Mouse (Mus musculus) spleen, postnatal 4 days (tissue): Measurements from ENCODE around the gene Hsd17b13.
"Not testable (repeated sequence)": the region's sequence is repeated elsewhere in the genome, so short reads cannot be mapped to it uniquely, and the experiment has no call there.

ENCODE experiments used
- DNase-seq, 2 experiments: peaks; one replicate each; pipeline ENCODE4 v3.0.0; 2022; ENCODE audit warnings: low spot score in 2 of 2

The Hsd17b13 gene

DNA sequence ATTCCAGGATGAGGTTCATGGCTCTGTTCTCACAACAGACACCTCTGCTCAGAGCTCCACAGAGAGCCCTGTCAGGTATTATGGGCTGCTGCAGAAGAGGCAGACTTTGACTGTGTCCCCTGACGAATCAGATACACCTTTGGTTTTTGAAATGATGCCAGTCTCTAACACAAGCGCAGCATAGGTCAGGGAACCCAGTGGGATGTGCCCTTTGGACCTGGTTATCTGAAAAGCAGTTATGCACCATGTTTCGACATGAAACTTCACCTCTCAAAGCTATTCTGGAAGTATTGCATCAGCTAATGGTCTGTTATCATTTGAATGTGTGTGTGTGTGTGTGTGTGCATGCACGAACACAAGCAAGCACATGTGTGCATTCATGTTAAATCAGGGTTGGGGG lies at the start of gene Hsd17b13:
Hsd17b13 (minus strand) TSS at position 114 of the 400 bp plus-strand sequence.
- DNase-seq = no peak

DNA sequence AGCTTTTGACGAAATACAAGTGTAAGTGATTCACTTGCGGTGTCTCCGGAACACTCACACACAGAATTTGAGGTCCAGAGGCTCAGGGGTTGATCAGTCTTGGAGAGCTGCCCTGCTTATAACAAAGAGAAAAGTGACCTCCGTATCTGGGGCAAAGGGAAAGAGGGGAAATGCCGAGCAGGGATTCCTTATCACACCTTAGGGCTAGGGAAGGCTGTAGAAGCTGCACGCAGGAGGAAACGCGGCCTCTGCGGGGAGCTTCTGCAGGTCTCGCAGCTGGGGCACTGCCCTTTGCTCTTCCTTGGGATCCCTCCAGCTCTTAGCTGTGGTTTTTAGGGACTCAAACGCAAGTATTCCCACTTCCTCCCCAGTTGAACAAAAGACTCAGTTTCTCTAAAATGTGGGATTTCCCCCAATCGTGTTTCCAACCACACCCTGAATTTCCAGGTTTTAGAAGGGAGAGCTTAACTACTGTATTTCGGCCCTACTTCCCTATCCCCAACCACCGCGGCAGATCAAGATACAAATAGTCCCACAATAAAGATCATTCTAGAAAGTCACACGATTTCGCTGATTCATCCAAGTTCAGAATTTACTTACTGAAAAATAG lies 48.1 kb upstream of the Hsd17b13 start:
- no peak for DNase-seq

DNA sequence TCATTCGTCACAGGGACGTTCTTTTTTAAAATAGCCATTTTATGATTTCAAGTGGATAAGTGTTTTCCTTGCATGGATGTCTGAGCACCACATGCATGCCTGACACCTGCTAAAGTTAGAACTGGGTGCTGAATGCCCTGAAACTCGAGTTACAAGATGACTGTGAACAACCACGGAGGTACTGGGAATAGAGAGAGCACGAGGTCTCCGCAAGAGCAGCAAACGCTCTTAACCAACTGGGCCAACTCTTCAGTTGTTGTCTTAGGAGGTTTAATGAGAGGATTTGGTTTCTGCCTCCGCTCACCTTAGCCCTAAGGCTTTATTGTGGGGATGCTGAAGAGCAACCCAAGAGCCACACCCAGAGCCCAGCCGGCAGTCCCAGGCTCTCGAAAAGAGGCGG lies 47.6 kb upstream of the Hsd17b13 start:
- DNase-seq = no peak

DNA sequence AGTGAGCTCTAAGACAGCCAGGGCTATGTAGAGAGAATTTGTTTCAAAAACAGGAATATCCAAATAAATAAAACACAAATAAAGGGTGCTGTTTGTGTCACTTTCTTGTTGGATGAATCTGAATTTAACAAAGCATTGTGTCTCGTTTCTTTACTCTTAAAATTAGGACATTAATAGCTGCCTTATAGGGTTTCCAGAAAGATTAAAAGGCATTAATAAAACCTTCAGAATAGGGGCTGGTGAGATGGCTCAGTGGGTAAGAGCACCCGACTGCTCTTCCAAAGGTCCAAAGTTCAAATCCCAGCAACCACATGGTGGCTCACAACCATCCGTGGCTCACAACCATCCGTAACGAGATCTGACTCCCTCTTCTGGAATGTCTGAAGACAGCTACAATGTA lies 47.0 kb upstream of the Hsd17b13 start:
- DNase-seq = not testable (repeated sequence)

DNA sequence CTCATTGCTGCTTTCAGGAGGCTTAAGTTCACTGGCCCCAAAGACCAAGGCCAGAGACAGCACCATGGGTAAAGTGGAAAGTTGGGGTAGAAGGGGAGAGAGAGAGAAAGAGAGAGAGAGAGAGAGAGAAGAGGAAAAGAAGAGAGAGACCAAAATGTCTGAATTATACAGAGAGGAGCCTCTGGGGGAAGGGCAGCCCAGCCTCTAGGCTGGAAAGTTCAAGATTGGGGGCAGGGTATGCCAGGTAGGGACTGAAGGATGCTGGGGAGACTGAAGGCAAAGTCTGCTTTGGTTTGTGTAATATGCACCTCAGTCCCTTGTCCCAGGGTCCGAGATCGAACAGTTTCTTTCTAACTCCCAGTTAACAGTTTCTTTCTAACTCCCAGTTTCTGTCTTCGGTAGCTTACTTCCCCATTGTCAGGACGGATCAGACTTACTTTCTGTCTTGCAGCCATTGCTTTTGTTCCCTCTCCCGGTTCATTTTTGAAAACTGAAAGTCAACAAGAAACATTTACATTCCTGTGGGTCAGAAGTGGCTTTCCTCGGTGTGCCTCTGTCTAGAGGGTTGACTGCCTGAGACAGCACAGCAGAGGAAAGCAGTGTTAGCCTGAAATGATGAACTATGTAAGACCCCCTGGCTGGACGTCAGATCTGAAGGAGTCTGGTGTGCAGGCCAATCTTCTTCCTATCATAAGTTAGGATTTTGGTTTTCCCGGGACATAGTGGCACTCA lies 46.2 kb upstream of the Hsd17b13 start:
- no peak for DNase-seq

DNA sequence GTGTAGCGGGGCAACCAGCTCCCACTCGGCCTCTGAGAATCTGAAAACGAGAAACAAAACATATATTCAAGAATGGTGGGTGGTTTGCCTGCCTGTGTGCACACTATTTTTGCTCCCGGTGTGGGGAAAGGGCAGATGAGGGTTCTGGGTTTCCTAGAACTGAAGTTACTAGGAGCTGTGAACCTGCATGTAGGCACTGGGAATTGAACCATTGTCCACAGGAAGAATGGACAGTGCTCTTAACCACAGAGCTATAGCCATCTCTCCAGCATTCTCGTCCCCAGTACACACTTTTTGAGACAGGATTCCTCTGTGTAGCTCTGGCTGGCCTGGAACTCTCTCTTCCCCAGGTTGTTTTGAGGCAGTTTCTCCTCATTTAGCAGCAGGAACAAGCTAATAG lies 45.3 kb upstream of the Hsd17b13 start:
- no peak for DNase-seq

DNA sequence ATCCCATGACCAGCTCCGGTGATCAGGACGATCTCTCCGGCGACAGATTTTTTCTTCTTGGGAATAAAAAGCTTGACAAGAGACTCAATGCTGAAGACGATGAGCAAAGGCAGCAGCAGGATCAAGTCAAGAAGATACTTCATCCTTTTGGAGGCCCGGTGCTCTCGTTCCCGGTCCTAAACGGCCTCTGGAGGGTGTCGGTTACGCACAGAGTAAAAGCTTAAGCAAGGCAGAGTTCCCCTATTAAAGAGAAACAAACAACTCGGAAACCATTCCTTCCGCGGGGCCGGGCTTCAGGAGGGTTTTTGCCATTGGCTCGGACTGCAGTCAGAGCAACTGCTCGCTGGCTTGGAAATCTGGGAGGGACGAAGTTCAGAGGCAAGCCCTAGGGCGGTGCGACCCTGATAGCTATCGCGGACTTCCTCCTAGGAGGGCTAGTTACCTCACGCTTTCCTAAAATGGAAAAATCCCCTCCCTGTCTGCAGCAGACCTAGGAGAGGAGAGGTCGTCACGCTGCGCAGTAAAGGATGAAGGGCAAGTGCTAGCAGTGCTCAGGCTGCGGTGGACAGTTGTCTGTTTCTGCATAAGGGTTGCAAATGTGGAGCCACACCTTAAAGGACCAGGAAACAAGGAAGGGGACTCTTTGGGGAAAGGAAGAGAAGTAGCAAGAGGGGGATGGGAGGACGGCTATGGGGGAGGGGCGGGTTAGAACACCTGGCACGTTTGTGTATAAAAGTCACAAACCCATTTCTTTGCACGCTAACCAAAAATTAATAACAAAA lies 44.6 kb upstream of the Hsd17b13 start, which contains the start of gene Hsd17b11:
Hsd17b11 (minus strand) TSS at position 323 of the 782 bp plus-strand sequence.
- peak; percentile 68 to 79 for DNase-seq

DNA sequence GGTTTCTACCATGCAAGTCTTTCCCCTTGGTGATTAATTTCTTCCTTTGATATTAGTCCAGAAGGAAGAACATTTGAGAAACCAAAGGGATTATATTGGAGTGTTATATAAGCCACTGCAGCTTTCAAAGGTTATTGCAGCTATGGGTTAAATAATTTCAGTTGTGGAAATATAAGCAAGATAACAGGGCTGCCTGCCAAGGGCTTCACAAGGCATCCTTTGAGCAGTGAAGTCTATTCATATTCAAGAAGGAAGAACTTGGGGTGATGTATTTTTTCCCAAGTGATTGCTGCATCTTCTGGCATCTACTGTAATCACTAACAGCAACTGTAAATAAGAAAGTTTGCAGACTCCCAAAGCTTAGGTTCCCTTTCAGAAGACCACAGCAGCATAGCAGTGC lies 34.2 kb upstream of the Hsd17b13 start:
- no peak for DNase-seq

DNA sequence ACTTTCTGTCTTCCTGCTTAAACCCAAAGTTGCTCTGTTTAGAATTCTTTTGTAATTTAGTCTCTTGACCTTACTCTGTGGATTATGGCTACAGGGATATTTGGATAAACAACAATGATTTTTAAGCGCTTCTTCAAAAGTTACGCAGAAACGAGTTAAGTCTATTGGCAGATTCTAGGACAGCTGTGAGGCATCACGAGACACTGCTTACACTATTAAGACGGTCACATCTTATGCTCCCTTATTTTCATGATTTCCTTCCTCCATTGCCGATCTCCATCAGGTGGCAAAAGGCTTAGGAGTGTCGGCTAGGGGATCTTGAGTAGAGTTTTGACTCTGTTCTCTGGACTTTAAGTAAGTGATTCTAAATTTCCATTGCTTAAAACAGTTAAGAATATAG lies 33.1 kb upstream of the Hsd17b13 start:
- no peak for DNase-seq

DNA sequence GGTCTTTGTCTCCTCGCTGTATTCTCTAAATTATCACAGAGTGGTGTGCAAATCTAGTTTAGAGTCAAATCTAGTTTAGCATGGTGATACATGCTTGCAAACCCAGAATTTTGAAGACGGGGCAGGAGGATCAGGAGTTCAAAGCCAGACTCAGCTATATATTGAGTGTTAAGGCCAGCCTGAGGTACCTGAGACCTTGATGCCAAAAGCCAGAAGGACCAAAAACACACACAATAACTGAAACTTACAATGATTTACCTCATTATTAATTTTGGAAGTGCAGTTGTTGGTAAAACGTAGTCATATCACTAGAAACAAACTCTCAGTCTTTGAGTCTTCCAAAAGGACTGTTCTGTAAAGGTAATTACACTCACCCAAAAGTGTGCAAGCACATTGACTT lies 32.2 kb upstream of the Hsd17b13 start:
- DNase-seq = no peak

DNA sequence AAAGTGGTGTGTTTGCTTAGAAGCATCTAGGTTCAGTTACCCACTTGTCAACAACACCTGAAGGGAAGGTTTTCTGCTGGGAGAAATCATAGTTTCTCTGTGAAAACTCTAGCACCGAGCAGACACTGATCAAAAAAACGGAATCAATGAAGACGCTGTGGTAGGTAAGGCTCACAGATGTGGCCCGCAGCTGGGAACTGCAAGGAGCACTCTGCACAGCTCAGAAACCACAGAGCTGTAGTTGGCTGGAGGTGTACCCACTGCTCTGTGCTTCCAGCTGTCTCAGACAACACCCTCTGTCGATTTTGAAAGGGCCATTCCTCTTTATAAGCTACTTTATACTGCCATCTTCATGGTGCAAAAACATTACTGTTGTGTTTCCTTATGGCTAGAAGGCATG lies 30.6 kb upstream of the Hsd17b13 start:
- no peak for DNase-seq

DNA sequence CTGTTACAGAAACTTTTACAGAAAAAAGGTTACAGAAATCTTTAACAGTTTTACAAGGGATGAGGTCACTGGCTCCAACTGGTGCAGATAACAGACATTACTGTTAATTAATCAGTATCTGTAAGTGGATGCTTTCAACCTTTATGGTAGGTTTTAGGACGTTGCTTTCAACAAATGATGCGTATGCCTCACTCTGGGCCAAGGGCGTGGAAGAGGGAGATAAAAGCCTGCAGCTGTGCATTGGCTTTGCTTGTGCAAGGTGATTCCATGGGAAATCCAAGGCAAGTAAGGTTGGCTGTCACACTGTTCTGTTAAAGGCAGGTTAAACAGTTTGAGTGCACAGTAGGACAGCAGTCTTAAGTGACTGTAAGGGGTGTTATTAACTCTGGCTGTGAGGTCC lies 29.6 kb upstream of the Hsd17b13 start:
- no peak for DNase-seq

DNA sequence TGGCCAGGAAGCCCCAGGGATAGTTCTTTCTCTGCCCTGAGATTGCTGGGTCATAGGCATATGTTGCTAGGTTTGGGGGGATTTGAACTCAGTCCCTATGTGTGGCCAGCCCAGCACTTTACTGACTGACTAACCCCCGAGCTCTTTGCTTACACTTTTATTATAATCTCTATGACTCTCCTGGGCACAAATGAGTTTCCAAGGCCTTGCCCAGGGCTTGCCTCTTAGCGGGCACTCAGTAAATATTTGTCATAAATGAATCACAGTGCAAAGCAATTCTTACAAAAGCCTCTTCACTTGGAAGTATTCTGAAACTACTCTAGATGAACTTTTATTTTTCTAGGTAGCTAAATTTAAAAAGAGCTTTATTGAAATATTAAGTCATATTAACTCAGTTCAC lies 26.7 kb upstream of the Hsd17b13 start:
- no peak for DNase-seq

DNA sequence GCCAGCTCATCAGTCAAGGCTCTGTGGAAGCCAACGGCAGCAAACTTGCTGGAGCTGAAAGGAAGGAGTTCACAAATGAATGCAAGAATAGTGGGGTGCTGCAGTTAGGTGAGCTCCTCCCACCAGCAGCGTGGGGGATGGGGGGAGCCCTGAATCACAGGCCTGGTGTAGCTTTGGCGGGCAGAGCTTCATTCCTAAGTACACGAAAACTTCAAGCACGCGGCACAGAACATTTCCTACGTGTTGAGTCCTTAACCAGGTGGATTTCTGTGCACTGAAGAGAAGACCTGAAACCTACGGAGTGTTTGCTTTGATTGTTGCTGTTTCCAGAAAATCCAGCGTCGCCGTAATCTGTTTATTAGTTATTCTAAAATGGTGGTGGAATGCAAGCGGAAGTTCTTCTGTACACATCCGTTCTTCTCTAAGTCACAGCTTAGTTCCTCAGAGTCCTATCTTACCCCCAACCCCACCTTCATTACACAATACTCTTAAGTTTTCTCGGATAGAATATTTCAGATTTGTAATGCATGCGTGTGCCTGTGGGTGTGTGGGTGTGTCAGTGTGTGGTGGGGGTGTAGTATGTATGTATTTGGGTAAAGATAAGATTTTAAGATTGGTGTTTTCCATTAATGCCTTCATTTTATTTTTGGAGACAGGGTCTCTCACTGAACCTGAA lies 26.2 kb upstream of the Hsd17b13 start:
- no peak for DNase-seq

DNA sequence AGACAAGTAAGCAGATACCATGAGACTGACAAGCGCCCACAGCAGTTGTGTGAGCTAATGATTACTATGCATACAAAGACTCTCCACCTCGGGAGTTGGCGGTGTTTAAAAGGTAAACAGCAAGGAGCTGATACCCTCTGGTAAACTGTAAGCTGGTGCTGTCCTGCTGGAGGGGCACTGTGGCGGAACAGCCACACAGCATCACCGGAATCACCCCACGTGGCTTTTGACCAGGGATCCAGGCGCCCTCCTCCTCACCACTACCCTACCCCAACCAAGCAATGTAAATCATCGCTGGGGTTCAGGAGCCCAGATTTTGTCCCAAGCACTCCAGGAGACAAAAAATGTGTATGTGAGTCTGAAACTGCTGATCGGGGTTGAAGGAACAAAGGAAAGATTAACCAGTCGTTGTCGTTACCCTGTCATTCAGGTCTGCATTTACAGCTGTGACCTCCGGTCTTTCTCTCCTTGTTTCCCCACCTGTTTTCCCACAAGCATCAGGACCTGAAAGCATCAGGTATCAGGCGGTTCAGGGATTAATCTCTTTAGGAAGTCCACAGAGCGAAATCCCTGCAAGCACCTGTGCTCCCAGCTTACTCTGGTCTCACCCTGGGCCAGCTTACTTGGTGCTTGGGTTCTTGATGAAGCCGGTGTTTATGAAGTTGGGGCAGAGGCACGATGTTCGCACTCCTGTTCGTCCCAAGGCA lies 25.5 kb upstream of the Hsd17b13 start:
- no peak for DNase-seq

DNA sequence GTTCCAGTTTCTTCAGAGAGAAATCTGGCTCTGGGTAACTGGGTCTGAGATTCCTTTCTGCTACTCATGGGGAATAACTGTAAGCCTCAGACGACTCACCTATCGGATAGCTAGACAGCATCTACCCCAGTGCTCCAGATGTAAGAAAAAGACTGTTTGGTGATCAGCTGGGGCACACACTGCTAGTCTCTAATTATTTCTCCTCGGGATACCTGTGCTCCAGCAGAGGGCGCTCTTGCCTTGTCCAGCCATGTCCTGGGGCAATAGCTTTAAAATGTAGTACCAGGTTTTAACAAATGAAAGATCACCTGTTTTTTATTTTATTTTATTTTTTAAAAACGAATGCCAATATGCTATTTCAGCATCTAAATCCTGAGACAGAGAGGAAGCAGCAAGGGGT lies 22.5 kb upstream of the Hsd17b13 start:
- peak; percentile 72 to 91 for DNase-seq

DNA sequence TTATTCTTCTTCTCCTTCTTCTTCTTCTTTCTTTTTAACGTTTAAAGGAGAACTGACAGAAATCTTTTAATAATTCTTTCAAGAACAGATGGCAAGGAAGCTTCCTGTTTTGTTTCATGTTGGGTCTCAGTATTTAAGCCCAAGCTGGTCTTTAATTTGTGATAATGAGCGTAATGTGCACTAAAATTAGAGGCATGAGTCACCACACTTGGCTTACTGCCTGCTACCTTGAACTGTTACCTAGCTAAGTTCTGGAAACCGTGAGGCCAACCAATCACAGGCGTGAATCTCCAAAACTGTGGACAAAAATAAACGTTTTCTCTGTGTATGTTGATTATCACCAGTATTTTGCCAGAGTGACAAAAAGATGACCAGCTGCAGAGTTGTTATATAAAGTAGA lies 21.5 kb upstream of the Hsd17b13 start:
- DNase-seq = no peak

DNA sequence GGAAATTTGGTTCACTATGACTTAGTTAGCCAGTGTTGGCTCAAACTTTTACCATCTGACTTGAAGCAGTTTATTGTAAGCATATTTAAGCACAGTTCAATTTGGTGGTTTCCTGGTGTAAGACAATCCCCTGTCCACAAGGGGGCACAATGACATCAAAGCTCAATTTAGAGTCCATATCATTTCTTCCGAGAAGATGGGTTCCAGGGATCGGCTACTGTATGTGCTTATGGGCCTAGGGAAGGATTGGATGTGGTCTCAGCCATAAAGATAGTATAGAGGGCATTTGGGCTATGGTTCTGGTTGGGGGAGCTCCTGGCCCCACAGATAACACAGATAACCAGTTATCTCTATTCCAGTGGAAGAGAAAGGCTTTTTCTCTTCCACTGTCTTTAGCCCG lies 18.0 kb upstream of the Hsd17b13 start:
- DNase-seq = no peak

DNA sequence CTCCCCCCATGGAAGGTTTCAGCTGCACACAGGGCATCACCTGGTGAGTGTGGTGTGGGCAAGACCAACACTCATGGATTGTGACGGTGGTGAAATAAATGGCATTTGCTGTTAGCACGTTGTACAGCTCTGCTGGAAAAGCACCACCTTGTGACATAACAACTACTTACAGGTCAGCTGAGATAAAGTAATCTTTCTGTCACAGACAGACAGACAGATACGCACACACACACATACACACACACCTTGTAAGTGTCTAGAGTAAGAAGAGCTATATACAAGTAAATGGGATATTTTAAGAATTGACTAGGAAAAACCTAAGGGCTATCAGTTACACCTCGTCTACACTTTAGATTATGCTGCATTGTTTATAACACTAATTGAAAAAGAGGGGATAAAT lies 17.5 kb upstream of the Hsd17b13 start:
- no peak for DNase-seq

DNA sequence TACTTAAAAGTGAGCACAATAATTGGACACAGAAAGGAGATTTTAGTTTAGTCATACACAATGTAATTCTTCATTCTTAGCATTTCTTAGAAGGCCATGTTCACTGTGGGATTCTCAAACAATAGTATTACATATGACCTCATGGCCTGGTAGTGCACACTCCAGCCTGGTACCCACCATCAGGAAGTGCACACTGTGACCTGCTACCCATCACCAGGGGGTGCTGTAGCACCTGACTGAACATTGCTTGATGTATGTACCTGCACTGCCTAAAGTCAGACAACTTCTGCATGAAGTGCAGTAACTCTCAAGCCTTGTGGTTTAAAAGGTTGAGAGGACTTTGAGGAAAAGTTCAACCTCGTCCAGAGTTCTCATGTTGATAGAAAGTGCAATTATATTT lies 16.4 kb upstream of the Hsd17b13 start:
- no peak for DNase-seq

DNA sequence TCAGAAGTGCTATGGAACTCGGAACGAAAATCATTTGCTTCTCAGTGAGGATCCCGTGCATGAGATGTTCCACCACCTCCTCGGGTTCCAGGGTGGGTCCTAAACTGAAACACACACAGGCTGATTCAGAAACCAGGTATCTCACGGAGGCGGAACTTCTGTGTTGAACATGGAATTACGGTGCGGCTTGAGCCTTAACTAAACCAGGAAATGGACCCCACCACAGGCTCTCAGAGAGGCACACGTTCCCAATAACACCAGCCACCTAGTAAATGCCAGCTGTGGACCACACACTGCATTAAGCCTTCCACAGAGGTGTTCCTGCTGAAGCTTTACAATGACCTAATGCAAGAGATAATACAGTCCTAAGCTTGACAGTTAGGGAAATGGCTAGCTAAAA lies 15.6 kb upstream of the Hsd17b13 start:
- no peak for DNase-seq
